Mouse (Mus musculus) liver, embryonic 16.5 days (tissue): ENCODE measurements around the gene Rspo1. TPM values are rescaled to one million over a fixed set of nuclear protein-coding genes. Genes with fewer than 3 reads are reported as not detected.
A peak's percentile ranks its signal among the peaks of the same experiment; 100 is the strongest.

Experiments used
- ATAC-seq: fragments of 200-750 bp; cut with Nextera tagmentation; 2 replicates; pipeline ENCODE4 v1.8.0; 2017; ENCODE audit warnings: low read depth, mild to moderate bottlenecking, moderate number of reproducible peaks, moderate library complexity
- H3K27ac ChIP-seq: fragments of 300-500 bp; sonication (generic); 2 replicates; pipeline ENCODE4 v1.5.1; 2014; ENCODE audit warnings: mild to moderate bottlenecking, low read length
- H3K27me3 ChIP-seq: fragments of 300-500 bp; sonication (generic); 2 replicates; pipeline ENCODE4 v1.6.1; 2014; ENCODE audit warnings: low read depth, low read length, mixed read lengths; ENCODE audit not compliant: control insufficient read depth, insufficient read depth
- H3K36me3 ChIP-seq: fragments of 300-500 bp; sonication (generic); 2 replicates; pipeline ENCODE4 v1.6.1; 2014; ENCODE audit warnings: mild to moderate bottlenecking; ENCODE audit not compliant: control insufficient read depth, insufficient read depth
- H3K4me1 ChIP-seq: fragments of 300-500 bp; sonication (generic); 2 replicates; pipeline ENCODE4 v1.6.1; 2014; ENCODE audit warnings: low read depth, low read length, mixed read lengths; ENCODE audit not compliant: control insufficient read depth
- H3K4me2 ChIP-seq: fragments of 300-500 bp; sonication (generic); 2 replicates; pipeline ENCODE4 v1.6.1; 2014; ENCODE audit warnings: low read depth, low read length, mixed read lengths
- H3K4me3 ChIP-seq: fragments of 300-500 bp; sonication (generic); 2 replicates; pipeline ENCODE4 v1.5.1; 2014; ENCODE audit warnings: low read depth, mild to moderate bottlenecking, low read length
- H3K9ac ChIP-seq: fragments of 300-500 bp; sonication (generic); 2 replicates; pipeline ENCODE4 v1.6.1; 2014; ENCODE audit warnings: low read depth, low read length
- H3K9me3 ChIP-seq: fragments of 300-500 bp; sonication (generic); replicated peaks from 2 replicates; pipeline ENCODE4 v1.6.1; 2016; ENCODE audit warnings: low read length; ENCODE audit not compliant: control insufficient read depth
- WGBS: fragments of 180-500 bp; shearing (Covaris S2); extraction: QIAGEN DNeasy Blood & Tissue Kit; methylation state at CpG from one replicate; pipeline ENCODE4 v1.1.7; 2014; ENCODE audit not compliant: insufficient replicate concordance; 5-methylcytosine and 5-hydroxymethylcytosine counted together
- polyA plus RNA-seq: library from polyadenylated mRNA; unstranded; fragments of >200 nt; fragmentation: Nextera tagmentation; extraction: Ambion mirVana; gene quantifications from 2 replicates; pipeline ENCODE4 v1.2.1, GENCODE M21; 2015

The Rspo1 gene
- polyA plus RNA-seq, 1 experiment from 2014 or later = 0.64 TPM

DNA sequence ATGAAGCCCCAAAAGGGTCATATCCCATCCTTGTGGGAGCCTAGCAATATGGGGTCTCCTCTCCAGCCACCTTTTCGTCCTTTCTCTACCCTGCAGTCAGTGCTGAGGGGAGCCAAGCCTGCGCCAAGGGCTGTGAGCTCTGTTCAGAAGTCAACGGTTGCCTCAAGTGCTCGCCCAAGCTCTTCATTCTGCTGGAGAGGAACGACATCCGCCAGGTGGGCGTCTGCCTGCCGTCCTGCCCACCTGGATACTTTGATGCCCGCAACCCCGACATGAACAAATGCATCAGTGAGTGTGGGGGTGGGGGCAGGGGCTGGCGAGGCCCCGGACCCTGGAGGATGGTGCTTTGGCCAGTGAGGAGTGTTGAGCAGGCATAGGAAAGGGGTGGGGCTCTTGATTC is 18.7 kb downstream of the Rspo1 start:
- Histone ChIP-seq H3K4me1 (no peaks in the 10 kb centered on the region), H3K9me3 (no peaks in the 10 kb centered on the region), H3K27ac (no peak overlapping the region), H3K9ac (no peak overlapping the region), H3K4me3 (no peak overlapping the region), H3K27me3 (peaks cover 25% of the 10 kb centered on the region), H3K4me2 (no peak overlapping the region), H3K36me3 (no peaks in the 10 kb centered on the region)
- WGBS = 35% methylated on average over 12 of the region's 12 CpGs
- no peak for ATAC-seq

DNA sequence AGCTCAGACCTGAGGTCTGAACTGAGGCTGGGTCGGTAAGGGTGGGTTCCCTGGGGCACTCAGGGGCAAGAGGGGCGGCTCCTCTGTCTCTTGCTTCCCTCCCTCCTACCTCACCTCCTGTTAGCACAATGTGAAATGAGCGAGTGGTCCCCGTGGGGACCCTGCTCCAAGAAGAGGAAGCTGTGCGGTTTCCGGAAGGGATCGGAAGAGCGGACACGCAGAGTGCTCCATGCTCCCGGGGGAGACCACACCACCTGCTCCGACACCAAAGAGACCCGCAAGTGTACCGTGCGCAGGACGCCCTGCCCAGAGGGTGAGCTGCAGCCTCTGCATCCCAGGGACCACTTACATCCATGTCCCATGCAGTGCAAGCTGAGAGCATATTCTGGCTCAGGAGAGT is 21.2 kb downstream of the Rspo1 start:
- WGBS = 29% methylated on average over 15 of the region's 15 CpGs
- Histone ChIP-seq H3K4me3 (no peak overlapping the region), H3K4me1 (no peaks in the 10 kb centered on the region), H3K36me3 (no peaks in the 10 kb centered on the region), H3K9me3 (no peaks in the 10 kb centered on the region), H3K4me2 (no peak overlapping the region), H3K27ac (no peak overlapping the region), H3K27me3 (peaks cover 25% of the 10 kb centered on the region), H3K9ac (no peak overlapping the region)
- no peak for ATAC-seq

DNA sequence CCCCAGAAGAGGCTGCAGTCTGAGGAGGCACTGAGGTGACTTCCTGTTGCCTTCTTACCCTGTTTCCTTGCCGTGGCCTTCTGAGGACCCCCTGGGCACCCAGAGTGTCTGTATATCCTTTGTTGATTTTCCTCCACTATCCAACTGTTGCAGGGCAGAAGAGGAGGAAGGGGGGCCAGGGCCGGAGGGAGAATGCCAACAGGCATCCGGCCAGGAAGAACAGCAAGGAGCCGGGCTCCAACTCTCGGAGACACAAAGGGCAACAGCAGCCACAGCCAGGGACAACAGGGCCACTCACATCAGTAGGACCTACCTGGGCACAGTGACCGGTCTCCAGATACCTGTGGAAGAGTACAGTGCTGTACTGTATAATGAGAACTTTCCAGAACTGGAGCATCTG is 22.0 kb downstream of the Rspo1 start:
- Histone ChIP-seq H3K36me3 (no peaks in the 10 kb centered on the region), H3K4me1 (no peaks in the 10 kb centered on the region), H3K4me3 (no peak overlapping the region), H3K9ac (no peak overlapping the region), H3K27ac (no peak overlapping the region), H3K27me3 (peaks cover 25% of the 10 kb centered on the region), H3K9me3 (no peaks in the 10 kb centered on the region), H3K4me2 (no peak overlapping the region)
- no peak for ATAC-seq
- WGBS = 51% methylated on average over 6 of the region's 6 CpGs

DNA sequence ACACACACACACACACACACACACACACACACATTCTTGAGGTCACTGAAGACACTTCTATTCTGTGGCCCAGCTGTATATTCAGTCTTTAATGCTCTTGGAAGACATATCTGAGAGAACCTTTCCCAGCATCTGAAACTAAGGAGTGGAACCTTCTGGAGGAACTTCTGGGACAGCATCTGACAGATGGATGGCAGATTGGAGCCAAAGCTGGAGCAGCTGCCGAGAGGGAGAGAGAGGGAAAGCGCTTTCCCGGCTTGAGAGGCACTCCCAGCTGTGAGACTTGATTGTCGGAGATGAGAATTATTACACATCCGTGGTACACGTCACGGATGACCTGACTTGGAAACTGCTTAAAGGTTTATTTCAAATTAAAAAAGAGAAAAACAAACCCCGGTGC is 22.5 kb downstream of the Rspo1 start:
- Histone ChIP-seq H3K36me3 (no peaks in the 10 kb centered on the region), H3K4me2 (no peak overlapping the region), H3K27me3 (peaks cover 25% of the 10 kb centered on the region), H3K9ac (no peak overlapping the region), H3K4me3 (no peak overlapping the region), H3K9me3 (no peaks in the 10 kb centered on the region), H3K4me1 (no peaks in the 10 kb centered on the region), H3K27ac (no peak overlapping the region)
- 51% methylated on average over 8 of the region's 8 CpGs for WGBS
- ATAC-seq = no peak

DNA sequence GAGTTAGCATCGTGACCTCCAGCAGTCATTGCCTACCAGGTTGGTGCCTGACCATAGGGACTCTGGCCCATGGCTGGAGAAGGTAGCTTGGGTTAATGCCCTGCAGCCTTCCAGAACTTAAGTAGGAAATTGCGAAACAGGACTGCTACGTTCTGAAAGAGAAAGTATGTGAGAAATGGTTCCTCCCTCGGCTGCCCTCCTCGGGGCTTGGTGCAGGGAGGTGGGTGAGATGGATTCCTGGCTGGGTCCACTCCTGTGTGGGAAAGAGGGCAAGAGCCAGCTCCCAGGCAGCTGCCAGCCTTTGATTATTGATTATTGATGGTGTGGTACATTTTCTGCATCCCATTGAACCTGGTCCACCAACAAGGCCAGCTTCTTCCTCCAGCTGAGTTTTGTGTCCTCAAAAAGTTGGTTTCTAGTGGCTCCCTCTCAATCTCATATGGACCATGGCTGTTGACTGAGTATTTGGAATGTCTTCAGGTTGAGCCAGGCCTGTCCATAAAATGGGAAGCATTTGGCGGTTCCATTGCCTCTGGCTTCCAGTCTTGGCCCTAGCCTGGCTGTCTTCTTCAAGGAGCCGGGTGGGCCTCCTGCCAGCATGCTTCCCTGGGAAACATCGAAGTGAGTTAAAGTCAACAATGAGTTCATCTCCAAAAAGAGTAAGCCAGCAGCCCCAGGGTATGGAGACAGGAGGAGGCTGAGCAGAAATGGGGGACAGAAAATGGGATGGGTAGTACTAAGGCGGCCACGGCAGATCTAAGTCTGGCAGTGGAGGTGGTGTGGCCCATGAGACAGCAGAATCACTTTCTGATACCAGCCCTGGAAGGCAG is 29.8 kb downstream of the Rspo1 start, which contains the start of gene Gnl2:
Gene Gnl2 (plus strand): TSS at position 780 of the 830 bp plus-strand sequence.
- Histone ChIP-seq H3K9ac (no peak within 1 kb of the TSS), H3K27ac (no peak within 1 kb of the TSS), H3K4me1 (no peaks in the 10 kb centered on the region), H3K36me3 (no peaks in the 10 kb centered on the region), H3K9me3 (no peaks in the 10 kb centered on the region), H3K4me2 (no peak within 1 kb of the TSS), H3K4me3 (no peak within 1 kb of the TSS), H3K27me3 (no peaks in the 10 kb centered on the region)
- 55% methylated on average over 10 of the region's 10 CpGs for WGBS
- no peak; the same call in 1 of the 2 replicates for ATAC-seq

DNA sequence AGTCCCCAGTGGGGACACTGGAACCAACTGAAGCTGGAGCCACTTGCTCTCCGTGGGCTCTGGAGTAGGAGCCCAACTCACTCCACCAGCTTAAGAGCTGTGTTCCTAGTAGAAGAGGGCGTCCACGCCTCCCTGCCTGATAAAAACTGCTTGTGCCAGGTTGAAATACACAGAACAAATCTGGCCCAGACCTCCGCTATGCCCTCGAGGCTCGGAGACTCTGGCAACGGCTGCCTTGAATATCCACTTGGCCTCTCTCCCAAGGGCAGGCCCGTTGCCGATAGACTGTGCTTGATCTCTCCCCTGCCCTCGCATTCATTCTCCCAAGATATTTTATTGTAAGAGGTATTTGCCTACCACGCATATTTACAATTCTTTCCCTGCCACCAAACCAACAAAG is 31.2 kb downstream of the Rspo1 start:
- Histone ChIP-seq H3K9me3 (no peaks in the 10 kb centered on the region), H3K4me3 (no peak overlapping the region), H3K27me3 (no peaks in the 10 kb centered on the region), H3K4me2 (no peak overlapping the region), H3K36me3 (no peaks in the 10 kb centered on the region), H3K9ac (no peak overlapping the region), H3K4me1 (no peaks in the 10 kb centered on the region), H3K27ac (no peak overlapping the region)
- ATAC-seq = no peak
- 68% methylated on average over 11 of the region's 11 CpGs for WGBS

DNA sequence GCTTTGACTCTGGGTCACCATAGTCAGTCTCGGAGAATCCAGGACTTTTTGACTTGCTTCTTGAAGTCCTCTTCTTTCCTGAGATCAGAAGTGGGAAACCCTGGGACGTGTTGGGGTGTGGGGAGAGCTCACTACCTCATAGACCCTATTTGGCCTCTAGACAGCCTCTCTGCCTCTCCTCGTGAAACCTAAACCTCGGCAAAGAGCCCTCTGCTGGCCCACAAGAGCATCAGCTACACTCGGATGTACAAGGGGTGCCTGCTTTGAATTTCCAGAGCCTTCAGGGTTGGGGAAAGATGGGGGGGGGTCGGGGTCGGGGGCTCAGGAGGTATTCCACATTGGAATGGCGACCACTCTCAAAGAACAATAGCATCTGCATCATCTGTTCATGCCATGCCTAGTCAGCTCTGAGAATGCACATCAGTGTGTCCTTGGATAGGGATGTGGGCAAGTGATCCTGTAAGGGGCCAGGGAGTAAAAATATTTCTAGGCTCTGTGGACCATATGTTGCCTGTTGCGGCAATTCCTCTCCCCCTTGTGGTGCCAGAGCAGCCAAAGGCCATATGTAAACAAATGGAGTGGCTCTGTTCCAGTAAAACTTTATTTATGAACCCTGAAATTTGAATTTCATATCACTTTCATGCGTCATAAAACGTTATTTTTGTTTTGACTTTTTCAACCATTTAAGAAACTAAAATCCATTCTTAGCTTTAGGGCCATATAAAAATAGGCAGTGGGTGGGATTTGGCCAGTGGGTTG is 34.7 kb downstream of the Rspo1 start:
- WGBS = 23% methylated on average over 11 of the region's 11 CpGs
- H3K9me3 ChIP-seq = no peaks in the 10 kb centered on the region
- H3K27me3 ChIP-seq = no peaks in the 10 kb centered on the region
- ATAC-seq = no peak
- H3K4me1 ChIP-seq = no peaks in the 10 kb centered on the region
- no peak overlapping the region for H3K4me2 ChIP-seq
- no peak overlapping the region for H3K9ac ChIP-seq
- H3K4me3 ChIP-seq = no peak overlapping the region
- no peaks in the 10 kb centered on the region for H3K36me3 ChIP-seq
- no peak overlapping the region for H3K27ac ChIP-seq

DNA sequence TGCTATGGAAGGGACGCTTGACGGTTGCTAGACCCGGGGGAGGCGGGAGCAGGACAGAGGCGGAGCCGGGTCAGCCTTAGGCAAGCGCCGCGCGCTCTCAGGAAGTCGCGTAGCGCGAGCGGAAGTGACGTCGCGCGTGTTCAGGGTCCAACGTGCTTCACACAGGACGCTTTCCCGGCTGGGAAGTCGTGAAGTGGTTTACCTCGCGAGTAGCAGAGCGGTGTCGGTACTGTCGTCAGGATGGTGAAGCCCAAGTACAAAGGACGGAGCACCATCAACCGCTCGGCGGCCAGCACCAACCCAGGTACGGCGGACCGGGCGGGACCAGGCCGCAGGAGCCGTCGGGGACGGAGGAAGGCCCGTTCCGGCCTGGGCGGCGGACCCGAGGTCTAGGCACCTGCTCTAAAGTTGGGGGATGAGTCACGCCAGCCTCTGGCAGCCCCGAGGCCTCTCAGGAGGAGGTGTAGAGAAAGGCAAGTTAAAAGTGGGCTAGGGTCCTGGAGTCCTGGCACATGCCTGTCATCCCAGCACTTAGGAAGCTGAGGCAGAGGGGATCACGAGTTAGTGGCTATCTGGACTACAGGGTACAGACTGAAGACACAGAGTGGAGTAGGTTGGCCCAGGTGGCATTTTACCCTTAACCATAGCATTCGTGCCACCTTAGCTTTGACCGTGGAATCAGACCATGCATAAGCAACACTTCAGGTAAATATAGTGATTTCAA is 43.8 kb downstream of the Rspo1 start:
- Histone ChIP-seq H3K9ac (peak overlapping the region; percentile 84), H3K27ac (peak overlapping the region; percentile 60), H3K4me1 (peaks cover 12% of the 10 kb centered on the region), H3K27me3 (peaks cover 2% of the 10 kb centered on the region; the same call in 1 of the 2 replicates), H3K9me3 (no peaks in the 10 kb centered on the region), H3K4me3 (peak overlapping the region; percentile 88), H3K36me3 (peaks cover 4% of the 10 kb centered on the region), H3K4me2 (peak overlapping the region; percentile 90)
- WGBS = under 1% methylated on average over 50 of the region's 50 CpGs
- peak; percentile 100 for ATAC-seq
